Mouse (Mus musculus) liver, postnatal 0 days (tissue): ENCODE results near the gene Magea2.
"Not testable (repeated sequence)": the region's sequence is repeated elsewhere in the genome, so short reads cannot be mapped to it uniquely, and the experiment has no call there.

ENCODE experiments used
- CTCF ChIP-seq: sonication (generic); IDR thresholded peaks from 2 replicates; pipeline ENCODE4 v1.5.1; 2016; ENCODE audit warnings: antibody characterized with exemption, low read depth
- EP300 ChIP-seq: IDR thresholded peaks from 2 replicates; pipeline ENCODE4 v1.6.1; 2016; ENCODE audit warnings: antibody characterized with exemption, low read depth, mild to moderate bottlenecking

DNA sequence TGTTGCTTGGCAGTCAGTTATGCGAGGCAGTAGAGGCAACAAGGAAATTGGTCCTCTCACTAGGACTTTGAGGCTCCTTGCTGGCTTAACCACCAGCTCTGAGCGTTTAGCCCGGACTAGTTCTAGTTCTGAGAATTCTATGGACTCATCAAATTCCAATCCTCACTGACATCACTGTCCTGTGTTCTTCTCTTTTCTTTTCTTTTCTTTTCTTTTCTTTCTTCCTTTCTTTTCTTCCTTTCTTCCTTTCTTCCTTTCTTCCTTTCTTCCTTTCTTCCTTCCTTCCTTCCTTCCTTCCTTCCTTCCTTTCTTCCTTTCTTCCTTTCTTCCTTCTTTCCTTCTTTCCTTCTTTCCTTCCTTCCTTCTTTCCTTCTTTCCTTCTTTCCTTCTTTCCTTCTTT lies 34.8 kb upstream of the Magea2 start, which contains the start of gene Cldn34b2:
- TF ChIP-seq CTCF, EP300: not testable (repeated sequence)
